Mouse (Mus musculus) liver, adult 2 months (tissue): ENCODE data around the gene Rb1. TPM values are rescaled to one million over a fixed set of nuclear protein-coding genes. Genes with fewer than 3 reads are reported as not detected.

ENCODE experiments used
- DNase-seq: peaks from one replicate; pipeline ENCODE4 v3.0.0-alpha.2; 2011; ENCODE audit warnings: low read depth, low spot score; ENCODE audit errors: extremely low read depth
- H3K27ac ChIP-seq: fragments of 200-500 bp; replicated peaks from 2 replicates; pipeline ENCODE4 v1.5.1; 2012; ENCODE audit warnings: low read depth, mild to moderate bottlenecking, control low read depth, inconsistent platforms, low read length; ENCODE audit not compliant: insufficient read depth
- H3K27me3 ChIP-seq: fragments of 200-500 bp; 2 replicates; pipeline ENCODE4 v1.6.1; 2012; ENCODE audit warnings: mild to moderate bottlenecking, moderate library complexity, low read length, inconsistent platforms; ENCODE audit not compliant: control insufficient read depth, insufficient read depth
- H3K36me3 ChIP-seq: fragments of 200-500 bp; 2 replicates; pipeline ENCODE4 v1.6.1; 2012; ENCODE audit warnings: low read length, inconsistent platforms; ENCODE audit not compliant: control insufficient read depth, insufficient read depth
- H3K4me1 ChIP-seq: fragments of 200-500 bp; 2 replicates; pipeline ENCODE4 v1.6.1; 2011; ENCODE audit warnings: low read length; ENCODE audit not compliant: control insufficient read depth, insufficient read depth
- H3K4me3 ChIP-seq: fragments of 200-500 bp; 2 replicates; pipeline ENCODE4 v1.5.1; 2011; ENCODE audit warnings: low read depth, mild to moderate bottlenecking, control low read depth, low read length, moderate library complexity; ENCODE audit not compliant: insufficient read depth
- H3K79me2 ChIP-seq: fragments of 200-500 bp; 2 replicates; pipeline ENCODE4 v1.6.1; 2012; ENCODE audit warnings: inconsistent platforms, mild to moderate bottlenecking, low read length, moderate library complexity; ENCODE audit not compliant: control insufficient read depth, insufficient read depth
- H3K9ac ChIP-seq: fragments of 200-500 bp; 2 replicates; pipeline ENCODE4 v1.6.1; 2012; ENCODE audit warnings: low read depth, mild to moderate bottlenecking, control low read depth, inconsistent platforms, low read length
- CTCF ChIP-seq: fragments of 200-500 bp; IDR thresholded peaks from 2 replicates; pipeline ENCODE4 v1.5.1; 2011; ENCODE audit warnings: low read depth, low read length, control low read depth
- POLR2A ChIP-seq: fragments of 200-500 bp; IDR thresholded peaks from 2 replicates; pipeline ENCODE4 v1.6.1; 2011; ENCODE audit warnings: low read length, control low read depth; ENCODE audit not compliant: insufficient read depth; ENCODE audit errors: extremely low read depth
- WGBS: fragments of 180-500 bp; shearing (Covaris S2); methylation state at CpG from one replicate; pipeline ENCODE4 v1.1.7; 2018; 5-methylcytosine and 5-hydroxymethylcytosine counted together
- polyA plus RNA-seq: library from polyadenylated mRNA; depleted of rRNA; stranded (reverse); fragments of >200 nt; gene quantifications from 2 replicates; pipeline ENCODE4 v1.2.3, GENCODE M21; 2012
- total RNA-seq: library from RNA; depleted of rRNA; stranded (reverse); fragments of >200 nt; gene quantifications from 2 replicates; pipeline ENCODE4 v1.2.3, GENCODE M21; 2014

Gene Rb1
- total and polyA plus RNA-seq, 2 experiments, result 1.1 to 7.0 TPM

- WGBS, result 88% methylated on average over 5 of the region's 5 CpGs
- Histone ChIP-seq H3K36me3 (peaks cover 15% of the 10 kb centered on the region), H3K4me1 (no peaks in the 10 kb centered on the region), H3K27me3 (no peaks in the 10 kb centered on the region), H3K4me3 (no peak overlapping the region), H3K79me2 (no peaks in the 10 kb centered on the region), H3K27ac (no peak overlapping the region), H3K9ac (no peak overlapping the region)
- no peak for DNase-seq
- TF ChIP-seq CTCF, result no peak
- no peak for TF ChIP-seq POLR2A
These were observed 126.6 kb downstream of the Rb1 start for GRCm38 (mm10) chr14:73199058-73199457.

DNA sequence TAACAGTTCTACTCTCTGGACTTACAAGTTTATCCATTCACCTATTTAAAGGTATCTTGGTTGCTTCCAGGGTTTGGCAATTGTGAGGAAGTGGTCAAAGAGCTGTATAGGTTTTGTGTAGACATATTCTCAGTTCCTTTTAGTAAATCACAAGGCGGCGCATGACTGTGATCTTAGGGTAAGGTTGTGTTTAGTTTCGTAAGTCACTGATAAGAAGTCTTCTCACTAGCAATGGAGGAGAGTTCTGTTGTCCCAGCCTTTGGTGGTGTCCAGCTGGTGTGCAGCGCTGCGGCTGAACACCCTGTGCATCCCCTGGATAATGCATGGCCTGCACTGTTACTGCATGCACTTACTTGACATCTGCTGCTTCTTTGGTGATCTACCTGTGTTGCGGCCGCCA lies 138.7 kb downstream of the Rb1 start:
- DNase-seq, result no peak
- Histone ChIP-seq H3K4me1 (no peaks in the 10 kb centered on the region), H3K4me3 (no peak overlapping the region), H3K9ac (no peak overlapping the region), H3K27me3 (no peaks in the 10 kb centered on the region), H3K79me2 (no peaks in the 10 kb centered on the region), H3K36me3 (peaks cover 11% of the 10 kb centered on the region), H3K27ac (no peak overlapping the region)
- no peak for TF ChIP-seq POLR2A
- TF ChIP-seq CTCF, result no peak
- 98% methylated on average over 7 of the region's 7 CpGs for WGBS

- 86% methylated on average over 2 of the region's 2 CpGs for WGBS
- H3K27me3 ChIP-seq, result no peaks in the 10 kb centered on the region
- H3K79me2 ChIP-seq, result no peaks in the 10 kb centered on the region
- H3K27ac ChIP-seq, result no peak overlapping the region
- H3K4me3 ChIP-seq, result no peak overlapping the region
- H3K4me1 ChIP-seq, result peaks cover 28% of the 10 kb centered on the region
- H3K9ac ChIP-seq, result no peak overlapping the region
- no peak for TF ChIP-seq CTCF
- TF ChIP-seq POLR2A, result no peak
- H3K36me3 ChIP-seq, result peaks cover 9% of the 10 kb centered on the region
- no peak for DNase-seq
These were observed 144.5 kb downstream of the Rb1 start for GRCm38 (mm10) chr14:73181144-73181543.

GRCm38 (mm10) chr14:73180671-73181070 lies 145.0 kb downstream of the Rb1 start:
- Histone ChIP-seq H3K79me2 (no peaks in the 10 kb centered on the region), H3K4me1 (peaks cover 32% of the 10 kb centered on the region), H3K4me3 (no peak overlapping the region), H3K36me3 (peaks cover 9% of the 10 kb centered on the region), H3K27ac (peak overlapping the region; percentile 76; the same call in 1 of the 2 replicates), H3K9ac (no peak overlapping the region), H3K27me3 (no peaks in the 10 kb centered on the region)
- WGBS, result 84% methylated on average over 3 of the region's 3 CpGs
- no peak for DNase-seq
- no peak for TF ChIP-seq CTCF
- no peak for TF ChIP-seq POLR2A

DNA sequence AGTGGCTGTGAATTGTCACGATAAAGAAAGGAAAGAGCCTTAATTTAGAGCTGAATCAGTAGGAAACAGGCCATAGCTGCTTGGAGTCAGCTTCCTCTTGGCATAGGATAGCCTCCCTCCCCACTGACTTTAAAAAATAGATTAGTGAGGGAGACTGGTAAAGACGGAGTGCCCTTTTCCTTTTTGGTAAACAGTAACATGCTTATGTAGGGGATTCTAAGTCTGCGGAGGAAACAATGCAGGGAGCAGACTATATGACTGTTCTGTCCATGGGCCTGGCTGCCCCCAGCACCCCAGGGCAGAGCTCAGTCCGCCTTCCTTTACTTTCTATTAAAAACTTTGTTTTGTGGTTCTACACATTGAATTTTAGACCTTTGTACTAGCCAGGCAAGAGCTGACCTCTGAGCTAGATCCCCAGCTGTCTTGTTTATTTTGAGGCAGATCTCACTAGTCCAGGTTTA lies 146.4 kb downstream of the Rb1 start:
- H3K79me2 ChIP-seq, result no peaks in the 10 kb centered on the region
- H3K27ac ChIP-seq, result peak overlapping the region; percentile 76
- H3K4me1 ChIP-seq, result peaks cover 40% of the 10 kb centered on the region
- 8% methylated on average over 4 of the region's 4 CpGs for WGBS
- no peak overlapping the region for H3K4me3 ChIP-seq
- peak overlapping the region; percentile 42 for H3K9ac ChIP-seq
- TF ChIP-seq CTCF, result no peak
- TF ChIP-seq POLR2A, result no peak
- H3K27me3 ChIP-seq, result no peaks in the 10 kb centered on the region
- H3K36me3 ChIP-seq, result peaks cover 9% of the 10 kb centered on the region
- DNase-seq, result peak; percentile 95

GRCm38 (mm10) chr14:73177961-73178360 lies 147.7 kb downstream of the Rb1 start:
- Histone ChIP-seq H3K4me1 (peaks cover 46% of the 10 kb centered on the region), H3K36me3 (peaks cover 9% of the 10 kb centered on the region), H3K79me2 (no peaks in the 10 kb centered on the region), H3K4me3 (no peak overlapping the region), H3K27me3 (no peaks in the 10 kb centered on the region), H3K9ac (no peak overlapping the region; the same call in 1 of the 2 replicates), H3K27ac (peak overlapping the region; percentile 70)
- DNase-seq, result no peak
- TF ChIP-seq CTCF, result no peak
- TF ChIP-seq POLR2A, result no peak
- WGBS, result 69% methylated on average over 11 of the region's 11 CpGs
